Mouse (Mus musculus) MEL (cell line): ENCODE measurements around the gene Gm29797. TPM values are rescaled to one million over a fixed set of nuclear protein-coding genes. Genes with fewer than 3 reads are reported as not detected.
A peak's percentile ranks its signal among the peaks of the same experiment; 100 is the strongest.

ENCODE experiments used
- DNase-seq: peaks from one replicate; pipeline ENCODE4 v3.0.0; 2011; ENCODE audit warnings: low read depth, low spot score
- H3K27ac ChIP-seq: 2 replicates; pipeline ENCODE4 v1.5.1; 2012; ENCODE audit warnings: low read depth, mild to moderate bottlenecking, control low read depth, low read length, moderate library complexity; ENCODE audit not compliant: control insufficient read depth
- H3K27me3 ChIP-seq, 2 experiments: fragments of 150-350 bp in 1 of 2; sonication (generic) in 1 of 2; 2 replicates each; pipeline ENCODE4 v1.6.1; 2012; ENCODE audit warnings: low read length in 2 of 2, mild to moderate bottlenecking in 2 of 2, improper control_type of control experiment in 1 of 2, moderate library complexity in 1 of 2; ENCODE audit not compliant: insufficient read depth in 2 of 2, control insufficient read depth in 1 of 2
- H3K36me3 ChIP-seq, 2 experiments: 2 replicates each; pipeline ENCODE4 v1.6.1; 2012 to 2014; ENCODE audit warnings: low read length in 2 of 2, improper control_type of control experiment in 1 of 2, inconsistent platforms in 1 of 2, mild to moderate bottlenecking in 1 of 2; ENCODE audit not compliant: insufficient read depth in 2 of 2, control insufficient read depth in 1 of 2
- H3K4me1 ChIP-seq, 2 experiments: fragments of 150-350 bp in 1 of 2; sonication (generic) in 1 of 2; 2 replicates each; pipeline ENCODE4 v1.6.1; 2012; ENCODE audit warnings: low read length in 2 of 2, improper control_type of control experiment in 1 of 2, mild to moderate bottlenecking in 1 of 2; ENCODE audit not compliant: insufficient read depth in 2 of 2, control insufficient read depth in 1 of 2
- H3K4me3 ChIP-seq, 2 experiments: fragments of 150-350 bp in 1 of 2; sonication (generic) in 1 of 2; 2 replicates each; pipeline ENCODE4 v1.5.1; 2012; ENCODE audit warnings: low read depth in 2 of 2, low read length in 2 of 2, mild to moderate bottlenecking in 2 of 2, moderate library complexity in 2 of 2, control low read depth in 1 of 2, improper control_type of control experiment in 1 of 2; ENCODE audit not compliant: control insufficient read depth in 1 of 2, insufficient read depth in 1 of 2
- H3K79me2 ChIP-seq: 2 replicates; pipeline ENCODE4 v1.6.1; 2012; ENCODE audit warnings: mild to moderate bottlenecking, low read length, moderate library complexity; ENCODE audit not compliant: control insufficient read depth, poor library complexity, insufficient read depth
- H3K9ac ChIP-seq: 2 replicates; pipeline ENCODE4 v1.6.1; 2012; ENCODE audit warnings: low read depth, mild to moderate bottlenecking, control low read depth, low read length, moderate library complexity; ENCODE audit not compliant: control insufficient read depth, poor library complexity, severe bottlenecking
- H3K9me3 ChIP-seq: fragments of 150-350 bp; sonication (generic); replicated peaks from 2 replicates; pipeline ENCODE4 v1.6.1; 2012; ENCODE audit warnings: mild to moderate bottlenecking, low read length, improper control_type of control experiment, moderate library complexity; ENCODE audit not compliant: insufficient read depth
- CHD2 ChIP-seq: IDR thresholded peaks from 2 replicates; pipeline ENCODE4 v1.6.1; 2011; ENCODE audit warnings: low read length, improper control_type of control experiment
- CTCF ChIP-seq, 3 experiments: IDR thresholded peaks in 2 of 3; conservative IDR thresholded peaks in 1 of 3; 2 replicates each; pipeline ENCODE4 v1.5.1; 2011 to 2012; ENCODE audit warnings: low read length in 3 of 3, low read depth in 2 of 3, mild to moderate bottlenecking in 2 of 3, improper control_type of control experiment in 1 of 3, inconsistent platforms in 1 of 3, mixed read lengths in 1 of 3, moderate library complexity in 1 of 3; ENCODE audit not compliant: control insufficient read depth in 1 of 3, insufficient read depth in 1 of 3, poor library complexity in 1 of 3, severe bottlenecking in 1 of 3
- EP300 ChIP-seq, 2 experiments: IDR thresholded peaks; 2 replicates each; pipeline ENCODE4 v1.6.1; 2011; ENCODE audit warnings: improper control_type of control experiment in 2 of 2, low read length in 2 of 2, low read depth in 1 of 2, mild to moderate bottlenecking in 1 of 2
- ETS1 ChIP-seq: IDR thresholded peaks from 2 replicates; pipeline ENCODE4 v1.6.1; 2012; ENCODE audit warnings: low read depth, mild to moderate bottlenecking, inconsistent platforms, low read length, improper control_type of control experiment, moderate library complexity
- HCFC1 ChIP-seq: IDR thresholded peaks from 2 replicates; pipeline ENCODE4 v1.6.1; 2012; ENCODE audit warnings: low read depth, mild to moderate bottlenecking, inconsistent platforms, low read length, improper control_type of control experiment, moderate library complexity
- MAX ChIP-seq: IDR thresholded peaks from 2 replicates; pipeline ENCODE4 v1.6.1; 2011; ENCODE audit warnings: low read length, improper control_type of control experiment
- MAZ ChIP-seq: IDR thresholded peaks from 2 replicates; pipeline ENCODE4 v1.6.1; 2012; ENCODE audit warnings: low read depth, mild to moderate bottlenecking, inconsistent platforms, low read length, improper control_type of control experiment
- MYB ChIP-seq: IDR thresholded peaks from 2 replicates; pipeline ENCODE4 v1.6.1; 2011; ENCODE audit warnings: mild to moderate bottlenecking, low read depth, low read length, improper control_type of control experiment
- POLR2A ChIP-seq, 2 experiments: IDR thresholded peaks; 2 replicates each; pipeline ENCODE4 v1.6.1; 2011 to 2012; ENCODE audit warnings: low read length in 2 of 2, mild to moderate bottlenecking in 2 of 2, control low read depth in 1 of 2, improper control_type of control experiment in 1 of 2, low read depth in 1 of 2, moderate library complexity in 1 of 2; ENCODE audit not compliant: control insufficient read depth in 1 of 2, insufficient read depth in 1 of 2, poor library complexity in 1 of 2
- POLR2AphosphoS5 ChIP-seq: IDR thresholded peaks from 2 replicates; pipeline ENCODE4 v1.6.1; 2012; ENCODE audit warnings: low read depth, borderline replicate concordance, mild to moderate bottlenecking, inconsistent platforms, low read length, moderate library complexity, mixed read lengths
- RAD21 ChIP-seq: IDR thresholded peaks from 2 replicates; pipeline ENCODE4 v1.6.1; 2011; ENCODE audit warnings: mild to moderate bottlenecking, low read depth, low read length, improper control_type of control experiment
- RCOR1 ChIP-seq: IDR thresholded peaks from 2 replicates; pipeline ENCODE4 v1.6.1; 2012; ENCODE audit warnings: low read depth, mild to moderate bottlenecking, inconsistent platforms, low read length, improper control_type of control experiment
- SMC3 ChIP-seq: IDR thresholded peaks from 2 replicates; pipeline ENCODE4 v1.6.1; 2011; ENCODE audit warnings: low read depth, low read length, improper control_type of control experiment
- TCF12 ChIP-seq: IDR thresholded peaks from 2 replicates; pipeline ENCODE4 v1.6.1; 2014; ENCODE audit warnings: low read depth, mild to moderate bottlenecking, inconsistent platforms, low read length, improper control_type of control experiment, moderate library complexity
- UBTF ChIP-seq: IDR thresholded peaks from 2 replicates; pipeline ENCODE4 v1.6.1; 2012; ENCODE audit warnings: low read depth, mild to moderate bottlenecking, inconsistent platforms, low read length, improper control_type of control experiment, moderate library complexity, borderline replicate concordance; ENCODE audit not compliant: insufficient read depth
- ZC3H11A ChIP-seq: IDR thresholded peaks from 2 replicates; pipeline ENCODE4 v1.6.1; 2012; ENCODE audit warnings: low read depth, mild to moderate bottlenecking, inconsistent platforms, low read length, improper control_type of control experiment
- ZMIZ1 ChIP-seq: IDR thresholded peaks from 2 replicates; pipeline ENCODE4 v1.6.1; 2012; ENCODE audit warnings: low read depth, mild to moderate bottlenecking, inconsistent platforms, low read length, improper control_type of control experiment, moderate library complexity
- polyA plus RNA-seq, 2 experiments: library from polyadenylated mRNA; stranded (reverse) in 1 of 2; unstranded in 1 of 2; fragments of >175 nt in 1 of 2; fragments of >200 nt in 1 of 2; gene quantifications; 2 replicates each; pipeline versions ENCODE4 v1.2.1 to v1.2.4; 2012; ENCODE audit warnings: low replicate concordance in 2 of 2, low read depth in 1 of 2; ENCODE audit not compliant: insufficient read length in 2 of 2, insufficient read depth in 1 of 2, missing spikeins in 1 of 2
- total RNA-seq: library from RNA; depleted of rRNA; stranded (reverse); fragments of 300-350 nt; gene quantifications from 2 replicates; pipeline ENCODE4 v1.2.3, GENCODE M21; 2012; rRNA removed

The Gm29797 gene
- total RNA-seq (not detected in 2 replicates), polyA plus RNA-seq (not detected)

DNA sequence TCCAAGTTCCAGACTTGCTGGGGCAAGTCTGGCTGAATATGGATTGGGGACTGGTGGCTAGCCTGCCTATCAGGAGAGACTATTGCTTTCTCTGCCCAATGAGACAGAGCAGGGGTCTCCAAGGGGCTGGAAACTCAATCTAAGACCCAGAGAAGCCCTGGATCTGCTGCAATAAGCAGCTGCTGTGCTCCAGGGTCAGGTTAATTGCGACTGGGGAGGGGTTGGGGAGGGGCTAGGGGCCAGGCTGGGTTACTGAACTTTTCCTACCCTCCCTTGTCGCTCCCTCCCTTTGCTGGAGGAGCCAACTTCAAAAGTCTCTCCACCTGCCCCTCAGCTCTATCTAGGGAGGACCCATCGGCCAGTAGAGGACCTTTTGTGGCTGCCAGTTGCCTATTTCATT, at the start of gene Gm29797:
Gene Gm29797, plus strand, starts transcription at position 301 of the 400 bp plus-strand sequence.
- H3K27me3 ChIP-seq = no peaks in the 10 kb centered on the region
- no peaks in the 10 kb centered on the region for H3K79me2 ChIP-seq
- H3K4me3 ChIP-seq = no peak within 1 kb of the TSS
- no peak for TF ChIP-seq RCOR1
- TF ChIP-seq CHD2 = no peak
- no peak for TF ChIP-seq HCFC1
- TF ChIP-seq POLR2AphosphoS5 = no peak
- DNase-seq = no peak
- H3K4me1 ChIP-seq = peaks cover 0 to 2% of the 10 kb centered on the region in 2 experiments; a peak in 1 of 4 replicates
- H3K27ac ChIP-seq = no peak within 1 kb of the TSS
- no peaks in the 10 kb centered on the region for H3K9me3 ChIP-seq
- peaks cover 0 to 6% of the 10 kb centered on the region in 2 experiments; a peak in 2 of 4 replicates for H3K36me3 ChIP-seq
- no peak within 1 kb of the TSS for H3K9ac ChIP-seq

DNA sequence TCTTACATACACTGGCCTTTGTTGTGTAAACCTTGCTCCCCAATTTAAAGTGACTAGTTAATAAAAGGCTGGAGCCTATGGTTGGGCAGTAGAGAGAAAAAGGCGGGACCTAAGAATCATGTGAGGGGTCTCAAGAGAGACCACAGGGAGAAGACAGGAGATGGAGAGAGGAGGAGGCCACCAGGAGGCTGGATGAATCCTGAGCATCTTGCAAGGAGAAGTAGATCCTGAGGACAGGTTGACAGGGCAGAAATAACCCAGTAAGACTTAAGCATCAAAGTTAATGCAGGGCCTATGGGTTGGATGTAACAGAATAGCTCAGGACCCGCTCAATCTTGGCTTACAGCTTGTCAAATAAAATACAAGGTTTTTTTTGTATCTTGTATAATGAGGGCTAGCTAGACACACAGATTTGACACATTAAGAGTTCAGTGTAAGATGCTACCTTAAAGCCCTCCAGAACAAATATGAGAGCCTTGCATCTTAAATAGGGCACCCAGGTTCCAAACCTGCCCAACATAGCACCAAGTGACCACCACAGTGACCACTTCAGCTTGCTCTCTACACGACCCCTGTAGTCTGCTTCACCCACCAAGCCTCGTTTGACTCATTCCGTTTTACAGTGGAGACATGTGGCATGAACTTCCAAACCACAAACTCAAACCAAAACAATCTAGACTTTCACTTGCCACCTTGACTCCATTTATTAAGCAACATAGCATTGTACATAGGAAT, 37.9 kb upstream of the Gm29797 start:
- H3K9me3 ChIP-seq = no peaks in the 10 kb centered on the region
- no peak overlapping the region for H3K27ac ChIP-seq
- DNase-seq = no peak
- no peaks in the 10 kb centered on the region for H3K79me2 ChIP-seq
- no peaks in the 10 kb centered on the region for H3K27me3 ChIP-seq
- TF ChIP-seq POLR2A (IDR thresholded peaks at IDR 0.05; ENCODE audit: control insufficient read depth in 1 of 2, insufficient read depth in 1 of 2, low read depth in 1 of 2, low read length in 2 of 2, poor library complexity in 1 of 2) (no peak), MAZ (no peak), UBTF (no peak), ETS1 (no peak), ZMIZ1 (no peak), RCOR1 (no peak), ZC3H11A (no peak), TCF12 (no peak), MYB (no peak), MAX (no peak), EP300 (IDR thresholded peaks at IDR 0.05; ENCODE audit: low read depth in 1 of 2, low read length in 2 of 2) (no peak), HCFC1 (no peak)
- H3K36me3 ChIP-seq = peaks cover 0 to 11% of the 10 kb centered on the region in 2 experiments; a peak in 2 of 4 replicates
- no peaks in the 10 kb centered on the region for H3K4me1 ChIP-seq
- H3K9ac ChIP-seq = no peak overlapping the region
- no peak overlapping the region for H3K4me3 ChIP-seq

- H3K4me1 ChIP-seq = peaks cover 0 to 4% of the 10 kb centered on the region in 2 experiments; a peak in 1 of 4 replicates
- TF ChIP-seq CTCF (IDR thresholded peaks at IDR 0.05 in 2 of 3, conservative IDR thresholded peaks at IDR 0.05 in 1 of 3; ENCODE audit: control insufficient read depth in 1 of 3, insufficient read depth in 1 of 3, low read depth in 2 of 3, low read length in 3 of 3, poor library complexity in 1 of 3, severe bottlenecking in 1 of 3) = peak; percentile 25 to 57 (median 33); a peak in 5 of 6 replicates
- TF ChIP-seq ZC3H11A = no peak
- TF ChIP-seq SMC3 = peak; percentile 53
- peak; percentile 20; the same call in 1 of the 2 replicates for TF ChIP-seq RAD21
- TF ChIP-seq, all 39 proteins: peak for 3
- H3K36me3 ChIP-seq = peaks cover 5 to 9% of the 10 kb centered on the region in 2 experiments
- no peak overlapping the region for H3K9ac ChIP-seq
- H3K79me2 ChIP-seq = no peaks in the 10 kb centered on the region
- H3K27ac ChIP-seq = no peak overlapping the region
- H3K4me3 ChIP-seq = no peak overlapping the region
- H3K9me3 ChIP-seq = no peaks in the 10 kb centered on the region
- peak; percentile 39 for DNase-seq
- no peaks in the 10 kb centered on the region for H3K27me3 ChIP-seq
Measured at GRCm38 (mm10) chr2:181623401-181623800, 33.4 kb upstream of the Gm29797 start.
